Mouse (Mus musculus): ENCODE data around the gene Gmeb2. TPM values are rescaled to one million over a fixed set of nuclear protein-coding genes. Genes with fewer than 3 reads are reported as not detected.
"Not testable (repeated sequence)": the region's sequence is repeated elsewhere in the genome, so short reads cannot be mapped to it uniquely, and the experiment has no call there.

The Gmeb2 gene
- polyA plus RNA-seq (2012; fragmentation: generic; extraction: Trizol): 10.5 TPM
- long read RNA-seq, experiment 1, full-length matches to known transcripts: 1 of 2 reads
- long read RNA-seq, experiment 1, partial matches to known transcripts: 0 of 2 reads
- long read RNA-seq, experiment 1, other reads (novel, unspliced or antisense): 1 of 2 reads
- long read RNA-seq, experiment 2, full-length matches to known transcripts: 9 of 14 reads
- long read RNA-seq, experiment 2, partial matches to known transcripts: 1 of 14 reads
- long read RNA-seq, experiment 2, other reads (novel, unspliced or antisense): 4 of 14 reads

GRCm38 (mm10) chr2:181287958-181288350, at the start of gene Gmeb2:
Gmeb2 (minus strand) TSS chr2:181288035.
- peaks cover 37% of the 10 kb centered on the region for H3K79me3 ChIP-seq (ENCODE audit: low read depth)
- peaks cover 16% of the 10 kb centered on the region for H3K36me3 ChIP-seq (ENCODE audit: control insufficient read depth, insufficient read depth)
- H3ac ChIP-seq (ENCODE audit: control insufficient read depth, insufficient read length, low read depth): peak within 1 kb of the TSS; percentile 68
- peaks cover 76% of the 10 kb centered on the region for H3K79me2 ChIP-seq (ENCODE audit: control insufficient read depth, insufficient read depth)
- not testable (repeated sequence) for H3K27me3 ChIP-seq (ENCODE audit: control insufficient read depth, insufficient read depth, insufficient read length)
- peak; percentile 9 for TF ChIP-seq MAX (IDR thresholded peaks at IDR 0.05)
- H3K4me3 ChIP-seq (ENCODE audit: insufficient read depth, poor library complexity, severe bottlenecking): peak within 1 kb of the TSS; percentile 80

DNA sequence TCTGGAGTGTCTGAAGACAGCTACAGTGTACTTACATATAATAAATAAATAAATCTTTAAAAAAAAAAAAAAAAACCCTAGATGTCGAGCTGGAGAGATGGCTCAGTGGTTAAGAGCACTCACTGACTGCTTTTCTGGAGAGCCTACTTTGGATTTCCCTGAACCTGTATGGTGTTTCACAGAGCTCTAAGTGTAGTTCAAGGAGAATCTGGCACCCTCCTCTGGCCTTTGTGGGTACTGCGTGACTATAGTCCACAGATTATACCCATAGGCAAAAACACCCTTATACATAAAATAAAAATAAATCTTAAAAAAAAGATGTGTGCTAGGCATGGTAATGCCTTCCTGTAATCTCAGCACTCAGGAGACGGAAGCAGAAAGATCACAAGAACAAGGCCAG, 46.2 kb upstream of the Gmeb2 start:
- Histone ChIP-seq H3K79me2 (ENCODE audit: control insufficient read depth, insufficient read depth) (no peaks in the 10 kb centered on the region), H3K79me3 (ENCODE audit: low read depth) (peaks cover 1% of the 10 kb centered on the region), H3K4me3 (ENCODE audit: insufficient read depth, poor library complexity, severe bottlenecking) (no peak overlapping the region), H3K27me3 (ENCODE audit: control insufficient read depth, insufficient read depth, insufficient read length) (no peaks in the 10 kb centered on the region), H3ac (ENCODE audit: control insufficient read depth, insufficient read length, low read depth) (no peak overlapping the region), H3K36me3 (ENCODE audit: control insufficient read depth, insufficient read depth) (peaks cover 87% of the 10 kb centered on the region)
- TF ChIP-seq CEBPB (IDR thresholded peaks at IDR 0.05; ENCODE audit: low read depth) (no peak), MYOG (IDR thresholded peaks at IDR 0.05; ENCODE audit: control insufficient read depth, extremely low read depth, insufficient read length) (no peak), FOSL1 (IDR thresholded peaks at IDR 0.05; ENCODE audit: insufficient read depth, low read length, poor library complexity, severe bottlenecking) (no peak), MYOD1 (IDR thresholded peaks at IDR 0.05; ENCODE audit: control insufficient read depth, insufficient read length, low read depth) (no peak), CTCF (IDR thresholded peaks at IDR 0.05; ENCODE audit: control insufficient read depth, insufficient read depth, insufficient read length) (no peak), USF1 (IDR thresholded peaks at IDR 0.05; ENCODE audit: low read depth) (no peak), MAX (IDR thresholded peaks at IDR 0.05) (no peak)

- no peak for TF ChIP-seq USF1 (IDR thresholded peaks at IDR 0.05; ENCODE audit: low read depth)
- no peak for TF ChIP-seq CTCF (IDR thresholded peaks at IDR 0.05; ENCODE audit: control insufficient read depth, insufficient read depth, insufficient read length)
- TF ChIP-seq FOSL1 (IDR thresholded peaks at IDR 0.05; ENCODE audit: insufficient read depth, low read length, poor library complexity, severe bottlenecking): no peak
- TF ChIP-seq MAX (IDR thresholded peaks at IDR 0.05): no peak
- TF ChIP-seq MYOG (IDR thresholded peaks at IDR 0.05; ENCODE audit: control insufficient read depth, extremely low read depth, insufficient read length): no peak
- no peak for TF ChIP-seq CEBPB (IDR thresholded peaks at IDR 0.05; ENCODE audit: low read depth)
- no peak for TF ChIP-seq MYOD1 (IDR thresholded peaks at IDR 0.05; ENCODE audit: control insufficient read depth, insufficient read length, low read depth)
- no peak overlapping the region for H3ac ChIP-seq (ENCODE audit: control insufficient read depth, insufficient read length, low read depth)
- no peak overlapping the region for H3K4me3 ChIP-seq (ENCODE audit: insufficient read depth, poor library complexity, severe bottlenecking)
- peaks cover 1% of the 10 kb centered on the region for H3K79me3 ChIP-seq (ENCODE audit: low read depth)
- H3K79me2 ChIP-seq (ENCODE audit: control insufficient read depth, insufficient read depth): no peaks in the 10 kb centered on the region
- no peaks in the 10 kb centered on the region for H3K27me3 ChIP-seq (ENCODE audit: control insufficient read depth, insufficient read depth, insufficient read length)
- peaks cover 88% of the 10 kb centered on the region for H3K36me3 ChIP-seq (ENCODE audit: control insufficient read depth, insufficient read depth)
These were observed 44.7 kb upstream of the Gmeb2 start for GRCm38 (mm10) chr2:181332542-181332941.

- H3K79me2 ChIP-seq (ENCODE audit: control insufficient read depth, insufficient read depth): peaks cover 13% of the 10 kb centered on the region
- peaks cover 97% of the 10 kb centered on the region for H3K36me3 ChIP-seq (ENCODE audit: control insufficient read depth, insufficient read depth)
- H3K79me3 ChIP-seq (ENCODE audit: low read depth): peaks cover 2% of the 10 kb centered on the region
- no peak for TF ChIP-seq CTCF (IDR thresholded peaks at IDR 0.05; ENCODE audit: control insufficient read depth, insufficient read depth, insufficient read length)
- no peak for TF ChIP-seq MYOG (IDR thresholded peaks at IDR 0.05; ENCODE audit: control insufficient read depth, extremely low read depth, insufficient read length)
- TF ChIP-seq MYOD1 (IDR thresholded peaks at IDR 0.05; ENCODE audit: control insufficient read depth, insufficient read length, low read depth): no peak
- no peak for TF ChIP-seq MAX (IDR thresholded peaks at IDR 0.05)
- peak; percentile 73 for TF ChIP-seq CEBPB (IDR thresholded peaks at IDR 0.05; ENCODE audit: low read depth)
- TF ChIP-seq FOSL1 (IDR thresholded peaks at IDR 0.05; ENCODE audit: insufficient read depth, low read length, poor library complexity, severe bottlenecking): no peak
- no peak for TF ChIP-seq USF1 (IDR thresholded peaks at IDR 0.05; ENCODE audit: low read depth)
- no peak overlapping the region for H3K4me3 ChIP-seq (ENCODE audit: insufficient read depth, poor library complexity, severe bottlenecking)
- no peaks in the 10 kb centered on the region for H3K27me3 ChIP-seq (ENCODE audit: control insufficient read depth, insufficient read depth, insufficient read length)
- no peak overlapping the region for H3ac ChIP-seq (ENCODE audit: control insufficient read depth, insufficient read length, low read depth)
These were observed 38.3 kb upstream of the Gmeb2 start for GRCm38 (mm10) chr2:181326098-181326497.

- H3K4me3 ChIP-seq (ENCODE audit: insufficient read depth, poor library complexity, severe bottlenecking): no peak overlapping the region
- no peak overlapping the region for H3ac ChIP-seq (ENCODE audit: control insufficient read depth, insufficient read length, low read depth)
- no peaks in the 10 kb centered on the region for H3K27me3 ChIP-seq (ENCODE audit: control insufficient read depth, insufficient read depth, insufficient read length)
- peaks cover 12% of the 10 kb centered on the region for H3K79me3 ChIP-seq (ENCODE audit: low read depth)
- H3K36me3 ChIP-seq (ENCODE audit: control insufficient read depth, insufficient read depth): peaks cover 61% of the 10 kb centered on the region
- peaks cover 29% of the 10 kb centered on the region for H3K79me2 ChIP-seq (ENCODE audit: control insufficient read depth, insufficient read depth)
- TF ChIP-seq MYOG (IDR thresholded peaks at IDR 0.05; ENCODE audit: control insufficient read depth, extremely low read depth, insufficient read length) (no peak), FOSL1 (IDR thresholded peaks at IDR 0.05; ENCODE audit: insufficient read depth, low read length, poor library complexity, severe bottlenecking) (no peak), USF1 (IDR thresholded peaks at IDR 0.05; ENCODE audit: low read depth) (no peak), CTCF (IDR thresholded peaks at IDR 0.05; ENCODE audit: control insufficient read depth, insufficient read depth, insufficient read length) (no peak), MYOD1 (IDR thresholded peaks at IDR 0.05; ENCODE audit: control insufficient read depth, insufficient read length, low read depth) (no peak), CEBPB (IDR thresholded peaks at IDR 0.05; ENCODE audit: low read depth) (no peak), MAX (IDR thresholded peaks at IDR 0.05) (no peak)
These were observed 34.3 kb upstream of the Gmeb2 start for GRCm38 (mm10) chr2:181322136-181322535.

- H3K79me3 ChIP-seq (ENCODE audit: low read depth): peaks cover 12% of the 10 kb centered on the region
- TF ChIP-seq MYOG (IDR thresholded peaks at IDR 0.05; ENCODE audit: control insufficient read depth, extremely low read depth, insufficient read length) (no peak), MYOD1 (IDR thresholded peaks at IDR 0.05; ENCODE audit: control insufficient read depth, insufficient read length, low read depth) (no peak), FOSL1 (IDR thresholded peaks at IDR 0.05; ENCODE audit: insufficient read depth, low read length, poor library complexity, severe bottlenecking) (no peak), MAX (IDR thresholded peaks at IDR 0.05) (no peak), USF1 (IDR thresholded peaks at IDR 0.05; ENCODE audit: low read depth) (no peak), CTCF (IDR thresholded peaks at IDR 0.05; ENCODE audit: control insufficient read depth, insufficient read depth, insufficient read length) (no peak), CEBPB (IDR thresholded peaks at IDR 0.05; ENCODE audit: low read depth) (no peak)
- peak overlapping the region; percentile 78 for H3ac ChIP-seq (ENCODE audit: control insufficient read depth, insufficient read length, low read depth)
- H3K27me3 ChIP-seq (ENCODE audit: control insufficient read depth, insufficient read depth, insufficient read length): no peaks in the 10 kb centered on the region
- peak overlapping the region; percentile 65 for H3K4me3 ChIP-seq (ENCODE audit: insufficient read depth, poor library complexity, severe bottlenecking)
- peaks cover 41% of the 10 kb centered on the region for H3K36me3 ChIP-seq (ENCODE audit: control insufficient read depth, insufficient read depth)
- H3K79me2 ChIP-seq (ENCODE audit: control insufficient read depth, insufficient read depth): peaks cover 29% of the 10 kb centered on the region
These were observed 32.3 kb upstream of the Gmeb2 start for GRCm38 (mm10) chr2:181320103-181320499.
